Mouse (Mus musculus) adipose tissue, adult 10 weeks (tissue): ENCODE measurements around the gene A030005L19Rik. TPM values are rescaled to one million over a fixed set of nuclear protein-coding genes. Genes with fewer than 3 reads are reported as not detected.

Experiments used
- polyA plus RNA-seq: library from polyadenylated mRNA; stranded (reverse); fragments of 350-450 nt; fragmentation: Illumina TruSeq; extraction: RNeasy Lipid Tissue Mini Kit (QIAGEN cat#74804); gene quantifications from one replicate; pipeline ENCODE4 v1.2.3, GENCODE M21; 2014; ENCODE audit warnings: low read depth, low replicate concordance

The A030005L19Rik gene
- polyA plus RNA-seq, result not detected

DNA sequence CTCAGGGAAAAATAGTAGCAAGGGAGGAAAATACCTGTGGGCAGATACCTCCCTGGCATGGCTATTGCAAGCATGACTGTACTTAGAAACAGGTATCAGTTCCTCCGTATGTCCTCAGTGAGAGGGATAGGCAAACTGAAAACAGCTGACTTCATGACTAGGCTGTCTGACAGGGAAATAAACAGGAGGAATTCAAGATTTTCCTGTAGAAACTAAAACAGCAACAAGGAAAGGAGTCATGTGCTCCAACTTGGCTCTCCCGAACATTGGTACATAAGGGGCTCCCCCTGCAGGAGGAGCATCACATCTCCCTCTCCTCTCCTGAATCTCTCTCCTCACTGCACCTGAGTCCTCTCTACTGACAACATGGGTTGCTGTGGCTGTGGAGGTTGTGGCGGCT is at the start of gene A030005L19Rik:
Gene A030005L19Rik (plus strand): TSS at position 301 of the 400 bp plus-strand sequence.

DNA sequence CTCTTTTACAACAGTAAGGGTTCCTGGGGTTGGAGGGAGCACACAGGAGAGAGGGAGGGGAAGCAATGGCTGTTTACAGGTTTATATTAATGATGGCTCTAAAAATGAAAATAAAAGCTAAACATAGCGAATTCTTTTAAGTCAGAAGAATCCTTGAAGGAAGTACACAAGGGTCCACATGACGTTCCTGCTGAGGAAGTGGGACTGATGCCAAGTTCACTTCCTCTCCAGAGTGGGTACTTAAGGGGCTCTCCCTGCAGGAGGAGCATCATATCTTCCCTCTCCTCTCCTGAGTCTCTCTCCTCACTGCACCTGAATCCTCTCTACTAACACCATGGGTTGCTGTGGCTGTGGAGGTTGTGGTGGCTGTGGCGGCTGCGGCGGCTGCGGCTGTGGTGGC is 11.5 kb downstream of the A030005L19Rik start, which contains the start of gene A030014E15Rik:
Gene A030014E15Rik (plus strand): TSS at position 268 of the 400 bp plus-strand sequence.

DNA sequence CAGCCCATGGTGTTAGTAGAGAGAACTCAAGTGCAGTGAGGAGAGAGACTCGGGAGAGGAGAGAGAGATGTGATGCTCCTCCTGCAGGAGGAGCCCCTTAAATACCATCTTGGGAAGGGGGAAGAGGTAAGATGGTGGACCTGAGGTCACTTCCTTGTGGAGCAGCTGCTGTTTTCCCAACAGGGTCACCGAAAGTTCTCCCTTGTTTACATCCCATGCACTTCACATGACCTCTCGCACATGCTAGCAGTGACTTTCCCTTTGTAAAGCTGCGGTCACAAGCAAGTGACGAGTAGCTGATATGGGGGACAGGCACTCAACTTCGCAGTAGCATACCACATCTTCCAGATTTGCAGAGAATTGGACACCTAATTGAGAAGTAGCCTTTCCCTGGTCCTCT is 18.2 kb downstream of the A030005L19Rik start, which contains the start of gene Gm6217:
Gene Gm6217 (minus strand): TSS at position 74 of the 400 bp plus-strand sequence.

DNA sequence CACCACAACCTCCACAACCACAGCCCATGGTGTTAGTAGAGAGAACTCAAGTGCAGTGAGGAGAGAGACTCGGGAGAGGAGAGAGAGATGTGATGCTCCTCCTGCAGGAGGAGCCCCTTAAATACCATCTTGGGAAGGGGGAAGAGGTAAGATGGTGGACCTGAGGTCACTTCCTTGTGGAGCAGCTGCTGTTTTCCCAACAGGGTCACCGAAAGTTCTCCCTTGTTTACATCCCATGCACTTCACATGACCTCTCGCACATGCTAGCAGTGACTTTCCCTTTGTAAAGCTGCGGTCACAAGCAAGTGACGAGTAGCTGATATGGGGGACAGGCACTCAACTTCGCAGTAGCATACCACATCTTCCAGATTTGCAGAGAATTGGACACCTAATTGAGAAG is 30.2 kb downstream of the A030005L19Rik start, which contains the start of gene A030003K21Rik:
Gene A030003K21Rik (minus strand): TSS at position 94 of the 400 bp plus-strand sequence.

DNA sequence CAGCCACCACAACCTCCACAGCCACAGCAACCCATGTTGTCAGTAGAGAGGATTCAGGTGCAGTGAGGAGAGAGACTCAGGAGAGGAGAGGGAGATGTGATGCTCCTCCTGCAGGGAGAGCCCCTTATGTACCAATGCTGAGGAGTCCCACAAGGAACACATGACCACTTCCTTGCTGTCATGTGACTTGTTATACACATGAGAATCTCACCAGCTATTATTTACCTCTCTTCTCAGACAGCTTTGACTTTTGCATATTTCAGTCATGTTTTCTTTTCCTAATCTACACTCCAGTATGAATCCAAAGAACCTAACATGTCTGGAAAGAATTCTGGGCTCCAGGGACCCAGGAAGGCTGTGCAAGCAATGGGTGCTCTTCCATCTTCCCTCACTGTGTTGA is 42.8 kb downstream of the A030005L19Rik start, which contains the start of gene Gm7544:
Gene Gm7544 (minus strand): TSS at position 101 of the 400 bp plus-strand sequence.

DNA sequence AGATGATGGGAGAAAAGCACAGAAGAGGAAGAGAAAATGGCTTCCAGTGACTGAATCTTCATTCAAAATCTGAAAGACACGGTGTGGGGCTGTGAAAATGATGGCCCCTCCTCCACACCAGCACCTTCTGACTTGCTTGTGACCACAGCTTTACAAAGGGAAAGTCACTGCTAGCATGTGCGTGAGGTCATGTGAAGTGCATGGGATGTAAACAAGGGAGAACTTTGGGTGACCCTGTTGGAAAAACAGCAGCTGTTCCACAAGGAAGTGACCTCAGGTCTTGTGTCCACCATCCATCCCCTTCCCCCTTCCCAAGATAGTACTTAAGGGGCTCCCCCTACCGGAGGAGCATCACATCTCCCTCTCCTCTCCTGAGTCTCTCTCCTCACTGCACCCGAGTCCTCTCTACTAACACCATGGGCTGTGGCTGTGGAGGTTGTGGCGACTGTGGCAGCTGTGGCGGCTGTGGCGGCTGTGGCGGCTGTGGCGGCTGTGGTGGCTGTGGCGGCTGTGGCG is 46.8 kb downstream of the A030005L19Rik start, which contains the start of gene Gm47955:
Gene Gm47955 (plus strand): TSS at position 417 of the 516 bp plus-strand sequence.

Other genes starting within 250 kb of the A030005L19Rik start
- 101 TPM for gene Mff, start 188.4 kb upstream of the A030005L19Rik start, polyA plus RNA-seq
- gene Tm4sf20, start 144.9 kb upstream of the A030005L19Rik start, polyA plus RNA-seq, result not detected
- not detected for gene Gm47791, start 142.1 kb upstream of the A030005L19Rik start, polyA plus RNA-seq
- gene Agfg1, start 73.8 kb upstream of the A030005L19Rik start, polyA plus RNA-seq, result 23.5 TPM
- gene A030014E15Rik, start 11.6 kb downstream of the A030005L19Rik start, polyA plus RNA-seq, result not detected
- gene Gm6217, start 18.1 kb downstream of the A030005L19Rik start, polyA plus RNA-seq, result not detected
- not detected for gene A030003K21Rik, start 30.1 kb downstream of the A030005L19Rik start, polyA plus RNA-seq
- not detected for gene Gm7544, start 42.7 kb downstream of the A030005L19Rik start, polyA plus RNA-seq
- gene Gm47955, start 47.0 kb downstream of the A030005L19Rik start, polyA plus RNA-seq, result not detected
- gene Gm47959, start 87.2 kb downstream of the A030005L19Rik start, polyA plus RNA-seq, result not detected
- 3.9 TPM for gene Slc19a3, start 125.1 kb downstream of the A030005L19Rik start, polyA plus RNA-seq
- not detected for gene Krtap28-10, start 129.2 kb downstream of the A030005L19Rik start, polyA plus RNA-seq
- gene Gm47969, start 131.6 kb downstream of the A030005L19Rik start, polyA plus RNA-seq, result not detected
- not detected for gene A030005K14Rik, start 146.1 kb downstream of the A030005L19Rik start, polyA plus RNA-seq
- gene Krtap28-13, start 147.6 kb downstream of the A030005L19Rik start, polyA plus RNA-seq, result not detected
- gene Ccl20, start 203.4 kb downstream of the A030005L19Rik start, polyA plus RNA-seq, result not detected
- 1.7 TPM for gene Daw1, start 246.4 kb downstream of the A030005L19Rik start, polyA plus RNA-seq